Mouse (Mus musculus) frontal cortex, postnatal 25 days (tissue): ENCODE measurements around the gene Usp2.
"Not testable (repeated sequence)": the region's sequence is repeated elsewhere in the genome, so short reads cannot be mapped to it uniquely, and the experiment has no call there.

Experiments used
- DNase-seq, 2 experiments: peaks; one replicate each; pipeline ENCODE4 v3.0.0; 2022; ENCODE audit warnings: low spot score in 2 of 2

Gene Usp2

GRCm38 (mm10) chr9:44093612-44094503 is 27.0 kb downstream of the Usp2 start:
- peak; percentile 57 to 74 for DNase-seq

- DNase-seq: no peak
Observed at GRCm38 (mm10) chr9:44094737-44095136, 27.9 kb downstream of the Usp2 start.

GRCm38 (mm10) chr9:44095781-44096180 is 29.0 kb downstream of the Usp2 start:
- no peak for DNase-seq

GRCm38 (mm10) chr9:44096536-44096935 is 29.7 kb downstream of the Usp2 start:
- DNase-seq: peak in 1 of 2 experiments; percentile 45

- DNase-seq: no peak
Observed at GRCm38 (mm10) chr9:44101490-44101889, 34.7 kb downstream of the Usp2 start, which contains the start of gene Mfrp. Gene Mfrp (plus strand): TSS chr9:44101729.

GRCm38 (mm10) chr9:44104881-44105280 is 38.1 kb downstream of the Usp2 start:
- DNase-seq: no peak

- DNase-seq: no peak
Observed at GRCm38 (mm10) chr9:44105781-44106180, 39.0 kb downstream of the Usp2 start.

- no peak for DNase-seq
Observed at GRCm38 (mm10) chr9:44106182-44106581, 39.4 kb downstream of the Usp2 start.

- no peak for DNase-seq
Observed at GRCm38 (mm10) chr9:44106596-44106995, 39.8 kb downstream of the Usp2 start.

GRCm38 (mm10) chr9:44107110-44107509 is 40.3 kb downstream of the Usp2 start, which contains the start of gene C1qtnf5:
Gene C1qtnf5 (plus strand): TSS chr9:44107245.
- DNase-seq: peak in 1 of 2 experiments; percentile 58

GRCm38 (mm10) chr9:44107557-44108179 is 40.8 kb downstream of the Usp2 start:
- no peak for DNase-seq

- DNase-seq: no peak
Observed at GRCm38 (mm10) chr9:44108269-44109055, 41.6 kb downstream of the Usp2 start.

- peak; percentile 75 to 78 for DNase-seq
Observed at GRCm38 (mm10) chr9:44109360-44110095, 42.7 kb downstream of the Usp2 start.

- not testable (repeated sequence) for DNase-seq
Observed at GRCm38 (mm10) chr9:44111909-44112308, 45.1 kb downstream of the Usp2 start.

- peak; percentile 78 to 90 for DNase-seq
Observed at GRCm38 (mm10) chr9:44113105-44113789, 46.4 kb downstream of the Usp2 start, which contains the start of the genes Gm49380 and Rnf26. Gene Gm49380 (minus strand): TSS chr9:44113500. Gene Rnf26 (minus strand): TSS chr9:44113517.

- no peak for DNase-seq
Observed at GRCm38 (mm10) chr9:44114453-44114852, 47.6 kb downstream of the Usp2 start.

- DNase-seq: no peak
Observed at GRCm38 (mm10) chr9:44115599-44115998, 48.8 kb downstream of the Usp2 start.

- no peak for DNase-seq
Observed at GRCm38 (mm10) chr9:44116182-44116581, 49.4 kb downstream of the Usp2 start.

- no peak for DNase-seq
Observed at GRCm38 (mm10) chr9:44119011-44119410, 52.2 kb downstream of the Usp2 start.

- no peak for DNase-seq
Observed at GRCm38 (mm10) chr9:44119948-44120465, 53.2 kb downstream of the Usp2 start.
